Mouse (Mus musculus) brown adipose tissue, adult 24 weeks (tissue): ENCODE results near the gene Kcnd3. TPM values are rescaled to one million over a fixed set of nuclear protein-coding genes. Genes with fewer than 3 reads are reported as not detected.

Source experiments
- H3K27ac ChIP-seq: fragments of 200-500 bp; replicated peaks from 2 replicates; pipeline ENCODE4 v1.5.1; 2012; ENCODE audit warnings: low read depth, mild to moderate bottlenecking, low read length
- H3K4me1 ChIP-seq: fragments of 200-500 bp; 2 replicates; pipeline ENCODE4 v1.6.1; 2012; ENCODE audit warnings: low read length, mixed read lengths; ENCODE audit not compliant: control insufficient read depth, insufficient read depth, insufficient read length
- H3K4me3 ChIP-seq: fragments of 200-500 bp; 2 replicates; pipeline ENCODE4 v1.5.1; 2012; ENCODE audit warnings: low read depth, mild to moderate bottlenecking, low read length, moderate library complexity; ENCODE audit not compliant: insufficient read depth
- polyA plus RNA-seq: library from polyadenylated mRNA; stranded (reverse); fragments of >200 nt; gene quantifications from 2 replicates; pipeline ENCODE4 v1.2.4, GENCODE M21; 2012; ENCODE audit not compliant: missing spikeins, insufficient read depth, insufficient read length

The Kcnd3 gene
- polyA plus RNA-seq, result 0.28 and 0.42 TPM in 2 replicates

- H3K4me1 ChIP-seq, result no peaks in the 10 kb centered on the region
- H3K27ac ChIP-seq, result no peak within 1 kb of the TSS
- H3K4me3 ChIP-seq, result peak within 1 kb of the TSS; percentile 51
Measured at GRCm38 (mm10) chr3:105451627-105452555, at the start of gene Kcnd3. TSS of gene Kcnd3 (plus strand) at chr3:105452330.

GRCm38 (mm10) chr3:105402676-105403075 is 49.5 kb upstream of the Kcnd3 start:
- Histone ChIP-seq H3K27ac (no peak overlapping the region), H3K4me1 (no peaks in the 10 kb centered on the region)

GRCm38 (mm10) chr3:105403410-105404076 is 48.6 kb upstream of the Kcnd3 start:
- Histone ChIP-seq H3K27ac (no peak overlapping the region), H3K4me1 (no peaks in the 10 kb centered on the region)

More at GRCm38 (mm10) chr3:105402676-105403075, 49.5 kb upstream of the Kcnd3 start:
- H3K4me3 ChIP-seq, result no peak overlapping the region

GRCm38 (mm10) chr3:105404077-105404446 is 48.1 kb upstream of the Kcnd3 start:
- no peak overlapping the region for H3K27ac ChIP-seq
- H3K4me1 ChIP-seq, result no peaks in the 10 kb centered on the region
- H3K4me3 ChIP-seq, result no peak overlapping the region

More at GRCm38 (mm10) chr3:105403410-105404076, 48.6 kb upstream of the Kcnd3 start:
- H3K4me3 ChIP-seq, result no peak overlapping the region

GRCm38 (mm10) chr3:105405516-105405915 is 46.6 kb upstream of the Kcnd3 start:
- no peak overlapping the region for H3K27ac ChIP-seq
- H3K4me3 ChIP-seq, result no peak overlapping the region
- no peaks in the 10 kb centered on the region for H3K4me1 ChIP-seq

- H3K27ac ChIP-seq, result no peak overlapping the region
- H3K4me3 ChIP-seq, result no peak overlapping the region
- no peaks in the 10 kb centered on the region for H3K4me1 ChIP-seq
Measured at GRCm38 (mm10) chr3:105406036-105406435, 46.1 kb upstream of the Kcnd3 start.

- no peak overlapping the region for H3K4me3 ChIP-seq
- no peaks in the 10 kb centered on the region for H3K4me1 ChIP-seq
- H3K27ac ChIP-seq, result no peak overlapping the region
Measured at GRCm38 (mm10) chr3:105408211-105408610, 43.9 kb upstream of the Kcnd3 start.

- Histone ChIP-seq H3K27ac (no peak overlapping the region), H3K4me1 (no peaks in the 10 kb centered on the region), H3K4me3 (no peak overlapping the region)
Measured at GRCm38 (mm10) chr3:105410810-105411209, 41.3 kb upstream of the Kcnd3 start.

- no peaks in the 10 kb centered on the region for H3K4me1 ChIP-seq
- H3K27ac ChIP-seq, result no peak overlapping the region
- H3K4me3 ChIP-seq, result no peak overlapping the region
Measured at GRCm38 (mm10) chr3:105411776-105412175, 40.4 kb upstream of the Kcnd3 start.

- Histone ChIP-seq H3K27ac (no peak overlapping the region), H3K4me3 (no peak overlapping the region), H3K4me1 (no peaks in the 10 kb centered on the region)
Measured at GRCm38 (mm10) chr3:105412229-105412628, 39.9 kb upstream of the Kcnd3 start.

GRCm38 (mm10) chr3:105412681-105413080 is 39.4 kb upstream of the Kcnd3 start:
- no peak overlapping the region for H3K4me3 ChIP-seq
- no peak overlapping the region for H3K27ac ChIP-seq
- no peaks in the 10 kb centered on the region for H3K4me1 ChIP-seq

GRCm38 (mm10) chr3:105418441-105418840 is 33.7 kb upstream of the Kcnd3 start:
- Histone ChIP-seq H3K4me1 (no peaks in the 10 kb centered on the region), H3K27ac (no peak overlapping the region), H3K4me3 (no peak overlapping the region)

GRCm38 (mm10) chr3:105422391-105422790 is 29.7 kb upstream of the Kcnd3 start:
- H3K27ac ChIP-seq, result no peak overlapping the region
- H3K4me3 ChIP-seq, result no peak overlapping the region

GRCm38 (mm10) chr3:105423427-105423826 is 28.7 kb upstream of the Kcnd3 start:
- H3K4me1 ChIP-seq, result no peaks in the 10 kb centered on the region
- no peak overlapping the region for H3K4me3 ChIP-seq
- no peak overlapping the region for H3K27ac ChIP-seq

More at GRCm38 (mm10) chr3:105422391-105422790, 29.7 kb upstream of the Kcnd3 start:
- no peaks in the 10 kb centered on the region for H3K4me1 ChIP-seq

GRCm38 (mm10) chr3:105428586-105428985 is 23.5 kb upstream of the Kcnd3 start:
- Histone ChIP-seq H3K4me1 (no peaks in the 10 kb centered on the region), H3K27ac (no peak overlapping the region), H3K4me3 (no peak overlapping the region)
